Mouse (Mus musculus) brain, embryonic 14.5 days (tissue): ENCODE data around the gene Kcnq4.

Experiments used
- CTCF ChIP-seq: fragments of 200-500 bp; IDR thresholded peaks from 2 replicates; pipeline ENCODE4 v1.5.1; 2012; ENCODE audit warnings: inconsistent platforms, mild to moderate bottlenecking, moderate library complexity, borderline replicate concordance; ENCODE audit not compliant: insufficient read depth, insufficient read length; ENCODE audit errors: extremely low read depth
- POLR2A ChIP-seq: fragments of 200-500 bp; IDR thresholded peaks from 2 replicates; pipeline ENCODE4 v1.6.1; 2012; ENCODE audit warnings: mild to moderate bottlenecking, inconsistent platforms, borderline replicate concordance; ENCODE audit not compliant: poor library complexity, insufficient read depth, insufficient read length, severe bottlenecking; ENCODE audit errors: extremely low read depth

- TF ChIP-seq CTCF = no peak
- TF ChIP-seq POLR2A = no peak
Measured at GRCm38 (mm10) chr4:120687282-120687681, 61.1 kb downstream of the Kcnq4 start.
